Mouse (Mus musculus) right cerebral cortex, postnatal 14 days (tissue): ENCODE data around the gene Odf2.
A peak's percentile ranks its signal among the peaks of the same experiment; 100 is the strongest.

ENCODE experiments used
- DNase-seq: peaks from one replicate; pipeline ENCODE4 v3.0.0; 2022

Gene Odf2

GRCm38 (mm10) chr2:29940826-29941225, 51.8 kb downstream of the Odf2 start:
- no peak for DNase-seq

- no peak for DNase-seq
These were observed 55.7 kb downstream of the Odf2 start for GRCm38 (mm10) chr2:29944723-29945122.

- no peak for DNase-seq
These were observed 59.9 kb downstream of the Odf2 start for GRCm38 (mm10) chr2:29948896-29949295.

GRCm38 (mm10) chr2:29961246-29961645, 72.2 kb downstream of the Odf2 start:
- DNase-seq, result no peak

GRCm38 (mm10) chr2:29964354-29965249, 75.6 kb downstream of the Odf2 start:
- DNase-seq, result peak; percentile 22

- peak; percentile 99 for DNase-seq
These were observed 76.3 kb downstream of the Odf2 start, which contains the start of gene Sptan1 for GRCm38 (mm10) chr2:29965250-29965843. Gene Sptan1, plus strand, starts transcription at chr2:29965560.

- DNase-seq, result peak; percentile 50
These were observed 76.9 kb downstream of the Odf2 start for GRCm38 (mm10) chr2:29965906-29966305.

GRCm38 (mm10) chr2:29966826-29967225, 77.8 kb downstream of the Odf2 start:
- no peak for DNase-seq

- no peak for DNase-seq
These were observed 78.7 kb downstream of the Odf2 start for GRCm38 (mm10) chr2:29967768-29968167.

- DNase-seq, result no peak
These were observed 79.6 kb downstream of the Odf2 start for GRCm38 (mm10) chr2:29968638-29969037.

- no peak for DNase-seq
These were observed 83.0 kb downstream of the Odf2 start for GRCm38 (mm10) chr2:29971838-29972635.

GRCm38 (mm10) chr2:29973525-29973924, 84.5 kb downstream of the Odf2 start:
- DNase-seq, result no peak

GRCm38 (mm10) chr2:29977307-29977706, 88.3 kb downstream of the Odf2 start:
- peak; percentile 16 for DNase-seq

- DNase-seq, result no peak
These were observed 91.6 kb downstream of the Odf2 start for GRCm38 (mm10) chr2:29980661-29981060.
